Mouse (Mus musculus) thymus, postnatal 0 days (tissue): ENCODE data around the gene Optc. TPM values are rescaled to one million over a fixed set of nuclear protein-coding genes. Genes with fewer than 3 reads are reported as not detected.

ENCODE experiments used
- polyA plus RNA-seq: library from polyadenylated mRNA; unstranded; fragments of >200 nt; fragmentation: Nextera tagmentation; extraction: Ambion mirVana; gene quantifications from 2 replicates; pipeline ENCODE4 v1.2.1, GENCODE M21; 2015

The Optc gene
- polyA plus RNA-seq, 1 experiment from 2014 or later: 0.12 TPM

Other genes starting within 250 kb of the Optc start
- 0.14 and 0.86 TPM in 2 replicates for gene Zbed6, start 247.1 kb downstream of the Optc start, polyA plus RNA-seq
- 2.3 and 3.0 TPM in 2 replicates for gene Gm38394, start 246.7 kb downstream of the Optc start, polyA plus RNA-seq
- gene Lax1, start 217.9 kb downstream of the Optc start, polyA plus RNA-seq: 27.3 and 29.4 TPM in 2 replicates
- gene Atp2b4, start 107.0 kb downstream of the Optc start, polyA plus RNA-seq: 3.1 and 3.5 TPM in 2 replicates
- 1.1 and 1.6 TPM in 2 replicates for gene Prelp, start 13.4 kb upstream of the Optc start, polyA plus RNA-seq
- 0.32 and 0.40 TPM in 2 replicates for gene Fmod, start 129.3 kb upstream of the Optc start, polyA plus RNA-seq
- 315 and 335 TPM in 2 replicates for gene Btg2, start 171.1 kb upstream of the Optc start, polyA plus RNA-seq
- gene Chit1, start 203.2 kb upstream of the Optc start, polyA plus RNA-seq: 0.72 and 1.1 TPM in 2 replicates